Mouse (Mus musculus) small intestine, adult 2 months (tissue): ENCODE results near the gene Olfr287.

ENCODE experiments used
- CTCF ChIP-seq: fragments of 200-500 bp; IDR thresholded peaks from 2 replicates; pipeline ENCODE4 v1.5.1; 2012; ENCODE audit warnings: low read depth, mild to moderate bottlenecking, control low read depth, inconsistent platforms, low read length, moderate library complexity, mixed read lengths; ENCODE audit not compliant: insufficient replicate concordance, insufficient read length; ENCODE audit errors: extremely low read depth
- POLR2A ChIP-seq: fragments of 200-500 bp; IDR thresholded peaks from 2 replicates; pipeline ENCODE4 v1.6.1; 2012; ENCODE audit warnings: low read depth, mild to moderate bottlenecking, control low read depth, inconsistent platforms, low read length, moderate library complexity

DNA sequence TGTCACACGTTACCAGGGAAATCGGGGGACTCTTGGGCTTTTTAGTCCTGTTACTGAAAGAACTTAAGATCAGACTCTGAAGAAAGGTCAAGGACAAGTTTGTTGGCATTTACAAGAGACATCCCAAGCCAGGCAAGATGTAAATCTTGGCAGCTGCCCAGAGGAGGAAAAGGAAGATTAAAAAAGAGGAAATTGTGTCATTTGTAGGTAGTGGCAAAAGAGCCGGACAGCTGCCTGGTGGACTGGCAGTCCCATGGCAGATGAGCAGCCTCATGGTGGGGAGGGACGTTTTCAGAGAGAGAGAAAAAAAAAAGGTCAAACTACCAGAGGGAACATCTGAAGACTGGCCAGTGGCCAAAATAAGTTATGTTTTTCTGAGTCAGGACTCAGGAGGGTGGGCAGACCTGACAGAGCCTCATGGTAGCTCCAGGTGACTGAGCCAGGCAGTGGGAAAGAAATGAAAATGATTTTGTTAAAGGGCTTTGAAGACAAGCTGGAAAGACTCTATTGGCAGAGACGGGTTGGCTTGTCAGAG is 7.5 kb downstream of the Olfr287 start:
- TF ChIP-seq CTCF (no peak), POLR2A (no peak)
